Mouse (Mus musculus) A20 (cell line): ENCODE measurements around the gene Nhsl2.

Experiments
- DNase-seq: peaks from one replicate; pipeline ENCODE4 v3.0.0-alpha.2; 2011; ENCODE audit warnings: low read depth, low spot score

Nhsl2 gene

DNA sequence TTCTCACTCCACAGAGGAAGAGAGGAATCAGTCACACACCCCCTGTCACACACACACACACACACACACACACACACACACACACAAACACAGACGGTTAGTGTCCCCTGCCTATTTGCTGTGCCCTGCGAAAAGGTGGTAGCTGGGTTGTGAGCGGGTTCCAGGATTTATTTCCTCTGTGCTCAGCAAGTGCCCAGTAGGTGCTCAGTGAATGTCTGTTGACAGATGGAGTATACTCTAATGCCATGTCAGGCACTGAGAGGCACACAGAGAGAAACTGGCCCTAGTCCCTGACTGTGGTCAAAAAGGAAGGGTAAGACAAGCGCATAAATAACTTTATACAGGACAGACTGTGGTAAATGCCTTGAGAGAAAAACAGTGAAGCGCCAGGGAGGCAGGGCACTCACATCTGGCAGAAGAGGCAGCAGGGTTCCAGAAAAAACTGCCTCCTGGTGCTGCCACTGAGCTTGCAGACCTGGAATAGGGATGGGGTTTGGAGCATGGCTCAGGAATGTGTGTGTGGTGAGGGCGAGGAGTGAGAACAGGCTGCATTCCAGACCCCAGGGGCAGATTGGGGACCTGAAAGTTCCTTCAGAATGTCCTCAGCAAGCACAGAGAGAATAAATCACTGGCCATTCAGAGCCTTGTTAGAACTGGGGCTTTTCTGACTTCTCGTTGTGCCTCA lies 52.8 kb downstream of the Nhsl2 start:
- no peak for DNase-seq

DNA sequence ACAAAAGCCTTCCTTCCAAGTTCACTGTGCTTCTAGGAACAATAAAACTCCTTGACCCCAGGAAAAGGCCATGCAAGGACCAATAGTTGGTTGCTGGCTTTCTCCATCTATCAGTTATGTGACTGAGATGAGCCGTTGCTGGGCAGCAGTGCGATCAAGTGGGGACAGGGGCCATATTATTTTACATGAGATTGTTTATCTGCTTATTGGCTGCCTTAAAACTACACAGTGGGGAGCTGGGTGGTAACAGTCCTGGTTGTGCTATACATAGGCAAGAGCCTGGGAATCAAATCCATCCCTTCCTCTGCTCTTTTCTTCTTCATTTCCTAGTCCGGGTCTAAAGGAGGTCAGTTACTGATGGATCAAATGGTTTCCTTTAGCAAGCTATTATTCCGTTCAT lies 53.4 kb downstream of the Nhsl2 start:
- DNase-seq, result no peak

DNA sequence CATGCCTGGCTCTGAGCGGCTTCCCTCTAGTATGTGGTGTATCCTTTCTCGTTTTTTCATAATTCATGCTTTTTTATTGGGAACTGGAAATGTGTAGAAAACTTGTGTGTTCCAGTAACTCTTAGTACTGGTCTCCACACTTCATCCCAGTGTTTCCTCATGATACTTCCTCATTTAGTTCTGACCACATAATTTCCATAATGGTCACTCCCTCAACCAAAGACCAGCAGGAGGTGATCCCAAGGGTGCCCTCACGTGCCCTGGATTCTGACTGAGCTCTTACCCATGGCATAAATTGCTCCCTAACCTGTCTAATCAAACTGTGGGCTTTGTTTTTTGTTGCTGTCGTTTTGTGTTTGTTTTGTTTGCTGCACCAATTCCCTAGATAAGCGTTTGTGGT lies 58.1 kb downstream of the Nhsl2 start:
- no peak for DNase-seq

DNA sequence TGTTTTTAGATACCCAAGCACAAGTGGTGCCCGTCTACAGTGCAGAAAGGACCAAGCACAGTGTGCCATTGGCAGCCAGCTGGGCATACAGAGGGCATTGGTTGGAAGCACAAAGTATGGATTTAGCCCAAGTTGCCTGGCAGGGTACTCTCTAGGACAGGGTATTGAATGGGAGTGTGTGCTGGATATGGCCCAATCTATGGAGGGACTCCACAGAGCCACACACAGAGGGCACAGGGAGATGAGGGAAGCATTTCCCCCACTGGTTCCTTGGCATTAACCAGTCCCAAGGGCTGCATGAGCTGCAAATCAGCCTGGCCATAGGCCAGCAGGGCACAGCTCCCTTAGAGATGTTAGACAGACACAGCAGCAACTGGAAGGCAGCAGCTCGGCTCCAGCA lies 79.9 kb downstream of the Nhsl2 start:
- DNase-seq, result no peak

DNA sequence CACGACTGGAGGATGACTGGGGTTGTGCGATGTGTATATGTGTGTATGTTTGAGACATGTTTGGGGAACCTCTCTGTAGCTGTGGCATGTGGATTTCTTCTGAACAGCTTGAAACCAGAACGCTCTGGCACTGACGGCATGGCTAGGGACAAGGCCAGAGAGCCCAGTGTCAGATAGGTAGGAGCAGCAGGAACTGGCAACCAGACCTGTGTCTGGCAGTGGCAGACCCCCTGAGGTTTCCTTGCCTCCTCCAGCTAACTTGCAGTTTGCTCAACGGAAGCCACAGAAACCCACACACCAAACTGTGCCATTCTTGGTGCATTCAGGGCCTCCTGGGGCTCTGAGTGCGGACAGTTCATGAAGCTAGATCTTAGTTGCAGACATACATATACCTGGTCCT lies 81.1 kb downstream of the Nhsl2 start:
- no peak for DNase-seq

DNA sequence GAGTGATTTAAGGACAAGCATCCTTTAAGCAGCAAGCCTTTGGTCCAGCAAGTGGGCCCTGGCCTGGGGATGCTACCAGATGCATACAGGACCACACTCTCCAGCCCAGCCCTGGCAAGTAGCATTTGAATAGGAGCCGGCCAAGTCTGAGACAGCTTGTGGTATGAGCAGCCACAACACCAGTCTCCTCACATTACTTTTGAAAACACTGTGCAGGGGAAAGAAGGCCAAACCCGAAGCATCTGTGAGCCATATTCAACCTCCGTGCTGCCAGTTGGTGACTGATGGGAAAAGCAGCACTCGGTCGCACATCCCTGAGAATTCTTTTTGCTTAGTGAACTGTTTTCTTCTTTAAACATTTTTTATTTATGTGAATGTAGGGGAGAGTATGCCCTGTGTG lies 81.8 kb downstream of the Nhsl2 start:
- no peak for DNase-seq

DNA sequence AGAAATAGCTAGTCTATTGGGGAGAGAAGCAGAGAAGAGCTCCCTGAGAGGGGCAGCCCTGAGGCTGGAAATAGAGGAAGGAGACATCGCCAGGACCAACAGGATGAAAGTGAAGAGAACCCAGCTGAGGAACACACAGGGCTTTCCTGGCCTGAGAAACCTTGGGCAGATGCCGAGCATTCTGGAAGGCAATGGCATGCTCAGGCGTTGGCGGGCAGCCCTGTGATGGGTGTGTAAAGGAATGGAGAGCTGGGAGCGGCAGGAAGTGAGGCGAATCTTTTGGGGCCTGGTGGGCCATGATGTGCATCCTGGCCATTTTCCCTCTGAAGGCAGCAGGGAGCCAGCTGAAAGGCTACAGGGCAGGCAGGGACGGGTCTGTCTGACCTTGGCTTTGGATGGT lies 83.1 kb downstream of the Nhsl2 start:
- no peak for DNase-seq

DNA sequence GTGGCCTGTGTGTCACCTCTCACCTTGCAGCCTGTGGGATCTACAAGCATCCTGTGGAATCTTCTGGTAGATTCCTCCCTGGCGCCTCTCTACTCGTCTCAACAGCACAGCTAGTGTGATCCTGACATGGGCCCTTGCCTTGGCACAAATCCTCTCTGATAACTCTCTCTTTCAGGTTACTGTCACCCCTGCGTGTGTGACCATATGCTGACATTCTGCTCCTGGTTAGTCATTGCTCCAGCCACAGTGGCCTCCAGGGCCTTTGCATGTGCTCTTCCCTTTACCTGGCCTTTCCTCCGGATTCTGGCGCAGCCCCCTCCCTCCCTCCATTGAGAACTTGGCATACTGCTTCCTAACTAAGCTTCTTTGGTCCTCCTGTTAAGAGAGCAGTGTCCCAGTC lies 84.2 kb downstream of the Nhsl2 start:
- DNase-seq, result no peak

DNA sequence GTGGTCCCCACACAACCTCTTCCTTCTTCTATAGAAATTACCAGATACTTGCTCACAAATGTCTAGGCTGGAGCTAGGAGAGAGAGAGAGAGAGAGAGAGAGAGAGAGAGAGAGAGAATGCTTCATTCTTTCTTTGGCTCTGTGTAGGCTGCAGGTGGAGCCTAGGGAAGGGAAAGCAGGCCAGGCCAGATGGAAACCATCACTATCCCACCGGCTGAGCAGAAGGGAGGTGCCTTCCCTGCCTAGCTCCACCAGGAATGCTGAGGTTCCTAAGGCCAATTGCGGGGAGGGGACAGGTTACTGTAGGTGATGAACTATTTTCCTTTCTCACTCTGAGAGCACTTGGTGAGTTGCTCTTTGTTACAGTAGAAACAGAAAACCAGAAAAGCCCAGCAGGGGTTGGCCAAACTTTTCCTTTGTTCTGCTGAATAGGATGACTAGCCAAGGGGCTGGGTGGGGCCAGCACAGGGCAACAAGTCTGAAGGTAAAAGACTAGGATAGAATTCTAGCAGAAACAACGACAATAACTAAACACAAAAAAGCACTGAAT lies 86.2 kb downstream of the Nhsl2 start:
- DNase-seq, result no peak

DNA sequence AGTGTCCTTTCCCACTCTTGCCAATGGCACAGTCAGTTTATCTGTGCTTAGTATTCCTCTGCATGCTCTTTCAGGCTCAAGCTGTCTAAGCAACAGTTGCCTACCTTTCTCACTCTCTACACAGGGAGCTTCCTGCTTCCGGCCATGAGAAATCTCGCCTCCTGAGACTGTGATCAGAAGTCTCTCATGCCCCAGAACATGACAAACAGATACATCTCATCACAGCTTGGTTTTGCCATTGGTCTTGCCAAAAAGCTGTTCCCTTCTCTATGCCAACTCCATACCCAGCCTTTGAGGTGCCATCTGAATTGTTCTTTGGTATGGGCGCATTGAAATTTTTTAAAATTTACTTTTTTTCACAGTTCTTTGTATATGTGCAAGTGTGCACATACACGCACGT lies 90.3 kb downstream of the Nhsl2 start:
- DNase-seq, result no peak

DNA sequence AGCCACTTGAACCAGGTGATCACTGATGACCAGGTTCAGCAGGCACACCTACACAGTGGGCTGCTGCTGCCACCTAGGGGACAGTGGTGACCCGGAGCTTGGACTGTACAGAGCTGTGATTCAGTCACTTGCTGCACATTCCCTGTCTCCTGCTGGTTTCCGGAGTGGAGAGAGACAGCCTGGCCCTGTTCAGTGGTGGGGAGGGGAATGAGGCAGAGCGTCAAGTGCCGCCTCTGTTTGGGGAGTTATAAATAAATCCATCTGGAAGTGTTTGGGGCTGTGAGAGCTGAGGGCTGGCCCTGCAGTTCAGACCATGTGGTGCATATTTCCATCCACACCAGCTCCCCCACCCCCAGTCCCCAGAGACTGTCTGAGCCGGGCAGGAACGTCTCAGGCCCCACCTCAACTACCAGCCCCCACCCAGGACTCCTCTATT lies 93.3 kb downstream of the Nhsl2 start:
- DNase-seq, result peak; percentile 36

DNA sequence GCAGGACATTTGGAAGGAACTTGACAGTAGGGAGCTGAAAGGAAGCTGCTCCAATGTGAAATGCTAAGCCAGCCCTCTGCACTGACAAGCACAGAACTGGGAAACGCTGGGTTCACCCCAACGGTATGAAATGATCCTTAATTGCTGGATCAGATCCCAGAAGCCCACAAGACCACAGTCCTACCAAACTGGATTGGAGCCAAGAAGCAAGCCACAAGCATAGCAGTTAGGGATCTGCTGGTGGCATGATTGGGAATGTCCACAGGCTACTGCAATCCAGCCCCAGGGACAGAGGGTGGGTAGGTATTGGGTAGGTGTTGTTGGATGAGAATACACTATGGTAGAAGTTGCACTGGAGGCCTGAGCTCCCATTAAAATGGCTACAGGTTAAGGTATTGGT lies 94.6 kb downstream of the Nhsl2 start:
- DNase-seq, result no peak

DNA sequence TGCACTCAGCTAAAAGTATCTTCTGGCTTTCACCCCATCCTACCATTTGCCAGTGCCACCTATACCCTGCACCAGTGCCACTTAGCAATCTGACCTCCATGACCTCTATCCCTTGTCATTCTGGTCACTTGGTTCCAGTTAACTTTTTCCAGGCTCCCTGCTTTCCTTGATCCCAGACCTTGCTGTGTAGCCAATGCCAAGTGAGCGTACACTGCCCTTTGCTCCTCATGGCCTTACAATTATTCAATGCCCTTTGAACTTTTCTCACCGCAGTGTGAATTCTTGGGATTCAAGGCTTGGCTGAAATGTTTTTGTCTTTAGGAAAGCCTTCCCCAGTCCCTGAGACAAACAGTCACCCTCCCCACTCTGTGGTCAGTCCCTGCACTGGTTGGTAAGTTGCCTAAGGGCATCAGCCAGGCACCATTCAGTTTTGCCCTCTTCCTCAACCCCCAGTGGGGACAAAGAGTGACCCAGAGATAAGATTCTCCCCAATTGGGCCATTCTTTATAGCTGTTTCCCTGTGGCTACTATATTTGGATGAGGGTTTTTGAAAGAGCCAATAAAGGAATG lies 95.7 kb downstream of the Nhsl2 start:
- no peak for DNase-seq

DNA sequence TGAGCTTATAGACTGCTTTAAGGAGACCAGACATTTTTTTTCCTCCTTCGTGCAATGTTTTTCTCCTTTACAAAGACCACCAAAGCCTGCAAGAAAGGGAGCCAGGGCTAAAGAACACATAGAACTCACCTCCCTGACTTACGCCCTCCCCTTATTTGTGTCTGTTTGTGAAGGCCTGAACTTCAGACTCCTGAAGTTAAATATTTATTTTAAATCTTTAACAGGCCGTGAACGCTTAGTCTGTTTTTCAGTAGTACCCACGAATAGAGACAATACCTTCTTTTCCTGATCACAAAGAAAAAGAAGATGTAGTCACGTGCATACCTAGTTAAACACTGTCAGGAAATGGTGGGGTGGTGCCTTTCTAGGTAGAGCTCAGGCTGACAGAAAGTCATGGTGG lies 103.3 kb downstream of the Nhsl2 start:
- DNase-seq, result no peak

DNA sequence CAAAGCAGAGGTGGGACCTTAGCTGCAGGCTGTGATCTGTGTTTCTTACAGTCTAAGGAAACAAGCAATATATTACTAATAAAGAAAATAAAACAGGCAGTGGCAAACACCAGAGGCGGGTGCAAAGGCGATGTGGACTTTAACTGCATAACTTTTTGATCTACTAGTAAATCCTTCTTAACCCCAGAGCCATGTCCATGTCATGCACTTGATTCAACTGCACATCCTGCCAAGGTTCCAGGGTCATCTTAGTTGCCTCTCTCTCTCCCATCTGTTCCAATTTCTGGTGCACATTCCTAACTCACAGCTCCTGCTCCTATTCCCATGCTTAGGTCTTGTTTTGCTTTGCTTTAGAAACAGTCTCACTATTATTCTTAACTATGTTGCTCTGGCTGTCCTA lies 104.1 kb downstream of the Nhsl2 start:
- no peak for DNase-seq

DNA sequence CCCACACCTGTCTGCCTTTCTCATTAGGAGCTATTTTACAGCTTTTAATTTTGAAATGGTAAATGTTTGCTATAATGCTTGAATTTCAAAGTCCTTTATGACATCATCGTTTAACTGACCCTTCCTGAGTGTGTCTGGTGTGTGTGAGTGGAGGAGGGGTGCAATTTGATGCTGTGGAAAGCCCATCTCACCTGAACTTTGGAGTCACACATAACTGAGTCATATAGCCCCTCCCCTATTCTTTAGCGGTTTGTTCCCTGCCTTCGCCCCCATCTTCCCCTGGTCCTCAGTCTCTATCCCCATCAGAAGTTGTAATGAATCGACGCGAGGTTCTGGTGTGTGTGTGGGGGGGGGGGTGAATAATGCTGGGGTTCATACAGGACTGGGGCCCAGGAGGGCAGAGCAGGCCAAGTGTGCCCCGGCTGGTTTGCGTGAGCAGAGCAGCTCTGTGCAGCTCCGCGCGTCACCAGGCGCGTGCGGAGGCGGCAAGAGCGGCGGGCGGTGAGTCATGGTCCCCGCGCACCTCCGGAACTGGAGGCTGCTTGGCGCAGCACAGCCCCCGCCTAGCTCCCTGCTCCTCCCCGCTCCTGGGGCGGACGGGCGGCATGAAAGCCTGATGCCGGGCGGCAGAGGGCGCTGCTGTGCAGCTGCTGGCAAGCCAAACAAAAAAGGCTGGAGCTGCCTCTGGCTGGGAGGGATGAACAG lies 104.8 kb downstream of the Nhsl2 start:
- DNase-seq, result peak; percentile 83

DNA sequence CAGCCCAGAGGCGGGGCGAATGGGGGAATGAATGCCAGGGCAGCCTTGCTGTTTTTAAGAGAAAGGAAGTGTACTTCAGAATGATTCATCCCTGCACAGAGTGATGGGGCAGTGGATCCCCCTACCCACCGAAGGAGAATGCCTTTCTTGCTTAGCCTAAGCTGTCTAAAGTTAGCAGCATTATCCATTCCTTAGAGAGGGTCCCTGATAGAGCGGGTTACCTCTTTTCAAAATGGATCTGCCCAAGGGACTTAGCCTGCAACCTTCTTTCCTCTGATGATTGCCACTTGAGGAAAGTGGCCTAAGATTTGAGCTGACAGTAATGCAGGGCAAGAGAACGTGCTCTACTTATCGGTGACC lies 105.3 kb downstream of the Nhsl2 start:
- no peak for DNase-seq

DNA sequence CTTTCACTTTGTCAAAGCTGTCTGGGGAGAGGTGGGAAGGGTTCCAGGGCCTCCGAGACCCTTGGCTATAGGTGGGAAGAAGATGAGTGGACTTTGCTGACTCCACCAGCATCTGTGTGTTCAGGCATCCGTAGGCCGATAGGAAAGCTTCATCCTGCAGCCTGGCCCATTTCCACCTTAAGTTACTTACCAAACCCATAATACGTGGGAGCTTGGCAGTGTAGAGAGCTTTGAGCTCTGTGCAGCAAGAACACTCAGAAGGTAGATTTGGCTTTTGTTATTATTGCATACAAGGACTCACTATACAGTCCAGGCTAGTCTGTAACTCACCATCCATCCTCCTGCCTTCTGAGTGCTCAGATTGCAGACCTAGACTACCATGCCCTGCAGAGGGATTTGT lies 112.7 kb downstream of the Nhsl2 start:
- DNase-seq, result no peak

DNA sequence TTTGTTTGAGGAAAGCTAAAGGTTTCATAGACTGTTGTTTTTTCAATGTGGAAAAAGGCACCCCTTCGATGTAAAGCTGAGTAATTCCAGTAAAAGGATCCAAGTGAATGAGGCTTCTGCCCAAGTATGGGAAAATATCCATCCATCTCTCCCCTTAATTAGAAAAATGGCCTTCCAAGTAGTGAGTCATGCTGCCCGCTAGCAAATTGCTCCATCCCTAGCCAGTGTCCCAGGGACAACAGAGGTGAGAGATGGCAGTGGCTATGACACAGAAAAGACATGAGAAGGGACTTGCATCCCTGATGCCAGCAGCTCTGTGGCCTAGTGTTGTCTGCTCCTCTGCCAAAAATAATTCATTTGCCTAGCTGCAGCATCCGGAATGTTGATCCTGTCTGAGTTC lies 114.5 kb downstream of the Nhsl2 start:
- no peak for DNase-seq

DNA sequence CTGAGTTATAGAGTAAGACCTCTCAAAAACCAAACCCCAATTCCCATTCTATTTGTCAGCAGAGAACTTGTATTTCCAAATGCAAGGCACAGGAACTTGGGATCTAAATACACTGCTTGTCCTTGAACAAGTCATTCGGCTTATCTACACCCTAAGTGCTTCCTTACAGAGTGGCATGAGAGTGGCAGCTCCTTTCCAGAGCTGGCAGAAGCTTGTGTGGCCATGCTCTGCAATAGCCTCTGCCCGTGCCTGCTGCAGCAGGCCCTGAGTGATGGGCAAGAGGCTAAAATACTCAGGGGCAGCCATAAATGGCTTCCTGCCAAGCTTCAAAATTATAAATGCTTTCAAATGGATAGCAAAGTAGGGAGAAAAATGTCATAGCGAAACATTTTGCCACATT lies 123.8 kb downstream of the Nhsl2 start:
- no peak for DNase-seq

DNA sequence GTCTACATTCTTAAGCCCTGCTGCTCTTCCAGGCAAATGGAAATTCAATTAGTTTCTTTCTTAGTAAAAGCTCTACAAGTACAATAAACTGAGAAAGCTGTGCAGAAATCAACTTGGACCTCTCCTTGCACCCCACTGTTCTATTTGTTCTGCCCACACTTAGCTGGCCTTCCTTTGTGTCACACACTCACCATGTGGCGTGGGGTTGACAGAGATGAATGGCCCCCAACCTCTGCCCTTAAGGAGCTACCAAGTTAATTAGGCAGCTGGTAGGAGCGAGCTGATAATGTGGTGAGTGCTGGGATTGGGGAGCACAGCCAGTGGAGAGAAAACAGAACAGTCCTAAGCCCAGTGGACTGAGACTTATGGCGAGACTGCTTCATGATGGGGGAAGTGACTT lies 127.7 kb downstream of the Nhsl2 start:
- no peak for DNase-seq

DNA sequence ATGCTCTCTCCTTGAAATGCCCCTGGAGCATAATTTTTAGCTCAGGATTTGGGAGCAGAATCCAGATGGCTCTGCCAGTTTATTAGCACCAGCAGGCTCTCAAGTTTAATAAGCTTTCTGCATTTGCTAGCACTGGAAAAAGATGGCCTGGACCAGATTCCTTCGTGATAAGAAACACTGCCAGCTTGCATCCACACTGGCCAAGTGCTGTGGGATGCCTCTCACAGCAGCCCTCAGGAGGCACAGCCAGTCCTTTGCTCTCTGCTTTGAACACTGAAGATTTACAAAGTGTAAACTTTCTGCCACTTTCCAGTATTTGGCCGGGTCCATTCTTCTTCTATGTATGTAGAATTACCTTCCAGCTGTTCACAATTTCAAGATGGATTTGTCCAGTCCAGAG lies 129.7 kb downstream of the Nhsl2 start:
- no peak for DNase-seq

DNA sequence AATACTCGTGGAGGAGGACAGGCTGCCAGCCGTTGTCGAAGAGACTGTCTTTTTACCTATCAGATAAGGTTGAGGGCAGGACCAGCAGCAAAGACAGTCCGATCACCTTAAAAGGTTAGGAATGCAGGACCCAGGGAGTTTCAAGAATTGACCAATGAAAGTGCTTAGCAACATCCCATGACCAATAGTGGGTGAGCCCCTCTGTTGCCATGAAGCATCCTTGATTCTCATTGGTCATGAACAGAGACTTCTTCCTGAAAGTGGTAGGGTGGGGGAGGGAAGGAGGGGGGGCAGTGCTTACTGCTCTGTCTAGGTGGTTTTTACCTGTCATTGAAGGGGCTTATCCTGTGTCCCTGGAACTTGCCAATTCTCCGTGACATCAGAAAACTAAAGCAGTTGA lies 130.1 kb downstream of the Nhsl2 start:
- DNase-seq, result peak; percentile 14
